12 mouse cellular contexts compared by ENCODE assay signal in genomic region chr2:158316371-158316770, GRCm38 (mm10). TPM values are rescaled to one million over a fixed set of nuclear protein-coding genes. Genes with fewer than 3 reads are reported as not detected.
DNase-seq lines count a peak whose midpoint lies in the region; ATAC-seq and TF ChIP-seq lines count a peak whose summit lies in the region.
"Had no signal": no experiment of that assay in that cellular context is flagged by ENCODE, and none has a peak within 500 bp of the region (broad histone marks: within the 10 kb centered on the region; RNA-seq: fewer than 3 reads in every experiment).

No protein-coding gene starts in this region.

- no peaks in the 10 kb centered on the region for H3K36me3 ChIP-seq in midbrain, postnatal 0 days (ENCODE audit: insufficient read depth, low read length)
- H3K36me3 ChIP-seq in midbrain, embryonic 15.5 days (replicated peaks): no peaks in the 10 kb centered on the region
- H3K36me3 ChIP-seq: midbrain, embryonic 10.5 days had no signal

- no peaks in the 10 kb centered on the region for H3K27me3 ChIP-seq in midbrain, postnatal 0 days (ENCODE audit: insufficient read depth, low read length)
- H3K27me3 ChIP-seq in midbrain, embryonic 15.5 days (replicated peaks): no peaks in the 10 kb centered on the region

- 72% methylated on average over 8 of the region's 8 CpGs for WGBS in midbrain, postnatal 0 days
- WGBS in midbrain, embryonic 15.5 days: 72% methylated on average over 8 of the region's 8 CpGs

- no peak overlapping the region for H3K27ac ChIP-seq in midbrain, postnatal 0 days (ENCODE audit: low read depth, low read length)
- no peak overlapping the region for H3K27ac ChIP-seq in midbrain, embryonic 15.5 days
- no peak overlapping the region for H3K27ac ChIP-seq in bone marrow macrophage, adult 2 months (ENCODE audit: insufficient read depth, low read depth, low read length)
- H3K27ac ChIP-seq: midbrain, embryonic 10.5 days had no signal

- TF ChIP-seq CTCF in midbrain, postnatal 0 days (IDR thresholded peaks at IDR 0.05): peak; percentile 39
- peak; percentile 21; the same call in 1 of the 2 replicates for TF ChIP-seq CTCF in bone marrow macrophage, adult 2 months (IDR thresholded peaks at IDR 0.05; ENCODE audit: low read depth, low read length)

- no peak overlapping the region for H3K9ac ChIP-seq in midbrain, postnatal 0 days (replicated peaks; ENCODE audit: low read length, poor library complexity, severe bottlenecking)
- no peak overlapping the region for H3K9ac ChIP-seq in midbrain, embryonic 15.5 days

- H3K4me2 ChIP-seq in midbrain, postnatal 0 days (ENCODE audit: low read depth, low read length, poor library complexity, severe bottlenecking): no peak overlapping the region
- H3K4me2 ChIP-seq in midbrain, embryonic 15.5 days: no peak overlapping the region

- no peak for ATAC-seq in midbrain, postnatal 0 days (ENCODE audit: low FRiP score)
- no peak for ATAC-seq in midbrain, embryonic 15.5 days (replicated peaks)

- no peak for TF ChIP-seq POLR2A in bone marrow macrophage, adult 2 months (IDR thresholded peaks at IDR 0.05; ENCODE audit: borderline replicate concordance, low read depth, low read length)

- peak; percentile 24 to 35 for DNase-seq in cerebellum, postnatal 10 days
- DNase-seq in cerebellum, adult 11-12 months: no peak
- DNase-seq in midbrain, postnatal 0 days (ENCODE audit: low spot score): no peak
- DNase-seq in mesoderm, embryonic 11.5 days (ENCODE audit: low read depth, low spot score): peak; percentile 48
- no peak for DNase-seq in ovary, postnatal 10 days (ENCODE audit: low spot score)
- DNase-seq in left cerebral cortex, adult 11 months (ENCODE audit: low spot score): no peak

- H3K4me3 ChIP-seq in midbrain, postnatal 0 days (ENCODE audit: low read depth, low read length): no peak overlapping the region
- no peak overlapping the region for H3K4me3 ChIP-seq in midbrain, embryonic 15.5 days
- no peak overlapping the region for H3K4me3 ChIP-seq in bone marrow macrophage, adult 2 months (ENCODE audit: insufficient read depth, low read length)
- H3K4me3 ChIP-seq: midbrain, embryonic 10.5 days had no signal

- no peaks in the 10 kb centered on the region for H3K4me1 ChIP-seq in midbrain, postnatal 0 days (ENCODE audit: insufficient read depth, low read length)
- peaks cover 5% of the 10 kb centered on the region for H3K4me1 ChIP-seq in midbrain, embryonic 15.5 days
- H3K4me1 ChIP-seq in bone marrow macrophage, adult 2 months (ENCODE audit: control insufficient read depth, insufficient read depth, low read length): peaks cover 9% of the 10 kb centered on the region; the same call in 1 of the 2 replicates

- H3K9me3 ChIP-seq in midbrain, postnatal 0 days (ENCODE audit: low read length): no peaks in the 10 kb centered on the region
- H3K9me3 ChIP-seq in midbrain, embryonic 15.5 days: no peaks in the 10 kb centered on the region
- H3K9me3 ChIP-seq: midbrain, embryonic 10.5 days had no signal

RNA-seq across cellular contexts. Expression of gene Lbp, which starts 10.1 kb away (rescaled TPM):
- 8.8 and 17.8 TPM in 2 replicates for total RNA-seq in midbrain, postnatal 0 days (2014; rRNA removed)
- 4.2 and 5.6 TPM in 2 replicates for polyA plus RNA-seq in midbrain, postnatal 0 days (2015; fragmentation: Nextera tagmentation; extraction: Ambion mirVana)
- 4.8 and 4.9 TPM in 2 replicates for polyA plus RNA-seq in midbrain, embryonic 15.5 days (2015; fragmentation: Nextera tagmentation; extraction: Ambion mirVana)
- polyA plus RNA-seq in bone marrow macrophage, adult 2 months (2012; ENCODE audit: insufficient read depth, insufficient read length, missing spikeins): 0.24 TPM in 1 of 2 replicates, not detected in the other

RNA-seq across cellular contexts. Expression of gene Bpi, which starts 58.5 kb away (rescaled TPM):
- 0.22 TPM in 1 of 2 replicates, not detected in the other for total RNA-seq in midbrain, postnatal 0 days (2014; rRNA removed)
- not detected in 2 replicates for polyA plus RNA-seq in midbrain, postnatal 0 days (2015; fragmentation: Nextera tagmentation; extraction: Ambion mirVana)
- not detected in 2 replicates for polyA plus RNA-seq in midbrain, embryonic 15.5 days (2015; fragmentation: Nextera tagmentation; extraction: Ambion mirVana)
- polyA plus RNA-seq in bone marrow macrophage, adult 2 months (2012; ENCODE audit: insufficient read depth, insufficient read length, missing spikeins): not detected in 2 replicates
- total RNA-seq: granulocyte monocyte progenitor cell, adult 5-6 weeks; layer of hippocampus, adult 18-20 months had no signal
- polyA plus RNA-seq: embryonic facial prominence, embryonic 11.5 days; midbrain, embryonic 10.5 days had no signal

RNA-seq across cellular contexts. Expression of gene Snhg11, which starts 59.1 kb away (rescaled TPM):
- 169 and 264 TPM in 2 replicates for total RNA-seq in midbrain, postnatal 0 days (2014; rRNA removed)
- polyA plus RNA-seq in midbrain, postnatal 0 days (2015; fragmentation: Nextera tagmentation; extraction: Ambion mirVana): 514 and 635 TPM in 2 replicates
- polyA plus RNA-seq in midbrain, embryonic 15.5 days (2015; fragmentation: Nextera tagmentation; extraction: Ambion mirVana): 560 and 673 TPM in 2 replicates
- polyA plus RNA-seq in bone marrow macrophage, adult 2 months (2012; ENCODE audit: insufficient read depth, insufficient read length, missing spikeins): 1.2 and 1.9 TPM in 2 replicates

Comparison
In these comparisons a context has a peak if more than half of its experiments do, and no peak if none do; other contexts are left out.
1. DNase-seq: peak in cerebellum, postnatal 10 days (2 of 2) and mesoderm, embryonic 11.5 days (single experiment); none in cerebellum, adult 11-12 months (single experiment), midbrain, postnatal 0 days (single experiment), ovary, postnatal 10 days (single experiment) and left cerebral cortex, adult 11 months (single experiment).
2. RNA of gene Snhg11, which starts 59.1 kb away (polyA plus RNA-seq): 560 to 673 TPM in midbrain, embryonic 15.5 days and 514 to 635 TPM in midbrain, postnatal 0 days; 1.2 to 1.9 TPM in bone marrow macrophage, adult 2 months; every median in the first group is over 100 times any median in the second.